Mouse (Mus musculus) myocyte (in vitro differentiated cells): ENCODE data around the gene Cntrob.

ENCODE experiments used
- CEBPB ChIP-seq: IDR thresholded peaks from 2 replicates; pipeline ENCODE4 v1.6.1; 2011; ENCODE audit warnings: mild to moderate bottlenecking, moderate library complexity; ENCODE audit not compliant: poor library complexity, insufficient read depth, severe bottlenecking
- E2F4 ChIP-seq: IDR thresholded peaks from one replicate; pipeline ENCODE4 v1.6.1; 2011; ENCODE audit warnings: mild to moderate bottlenecking, control low read depth, moderate library complexity; ENCODE audit not compliant: insufficient read depth
- MAX ChIP-seq: IDR thresholded peaks from one replicate; pipeline ENCODE4 v1.6.1; 2011; ENCODE audit warnings: low read depth, mild to moderate bottlenecking, control low read depth
- MYOD1 ChIP-seq, 3 experiments: IDR thresholded peaks; one replicate each; pipeline ENCODE4 v1.6.1; 2011; ENCODE audit warnings: control low read depth in 2 of 3, low read depth in 2 of 3, mild to moderate bottlenecking in 2 of 3, moderate library complexity in 1 of 3; ENCODE audit not compliant: insufficient read length in 2 of 3, control insufficient read depth in 1 of 3
- MYOG ChIP-seq, 3 experiments: IDR thresholded peaks; one replicate each; pipeline ENCODE4 v1.6.1; 2011; ENCODE audit warnings: control low read depth in 2 of 3, low read depth in 2 of 3, mild to moderate bottlenecking in 2 of 3; ENCODE audit not compliant: insufficient read length in 2 of 3, control insufficient read depth in 1 of 3, insufficient read depth in 1 of 3
- POLR2A ChIP-seq: IDR thresholded peaks from one replicate; pipeline ENCODE4 v1.6.1; 2011; ENCODE audit warnings: low read depth, mild to moderate bottlenecking, control low read depth, moderate library complexity; ENCODE audit not compliant: insufficient read length
- POLR2AphosphoS2 ChIP-seq: IDR thresholded peaks from one replicate; pipeline ENCODE4 v1.6.1; 2011; ENCODE audit warnings: low read depth, control low read depth; ENCODE audit not compliant: insufficient read length
- REST ChIP-seq: IDR thresholded peaks from one replicate; pipeline ENCODE4 v1.6.1; 2011; ENCODE audit warnings: mild to moderate bottlenecking, control low read depth, moderate library complexity; ENCODE audit not compliant: insufficient read depth, insufficient read length
- TCF12 ChIP-seq: IDR thresholded peaks from one replicate; pipeline ENCODE4 v1.6.1; 2011; ENCODE audit warnings: mild to moderate bottlenecking, control low read depth; ENCODE audit not compliant: poor library complexity, insufficient read depth, severe bottlenecking
- TCF3 ChIP-seq: IDR thresholded peaks from one replicate; pipeline ENCODE4 v1.6.1; 2011; ENCODE audit warnings: low read depth, control low read depth; ENCODE audit not compliant: insufficient read length
- USF1 ChIP-seq: IDR thresholded peaks from one replicate; pipeline ENCODE4 v1.6.1; 2011; ENCODE audit warnings: low read depth, mild to moderate bottlenecking, control low read depth, moderate library complexity

GRCm38 (mm10) chr11:69340161-69341131 lies 16.9 kb upstream of the Cntrob start, which contains the start of gene Rnf227:
- TF ChIP-seq MAX (no peak), TCF12 (no peak), POLR2A (peak; percentile 79), E2F4 (no peak), USF1 (peak; percentile 69), MYOD1 (IDR thresholded peaks at IDR 0.05; ENCODE audit: control insufficient read depth in 1 of 3, insufficient read length in 2 of 3, low read depth in 2 of 3) (peak in 2 of 3 experiments; percentile 1 to 69), CEBPB (no peak), POLR2AphosphoS2 (peak; percentile 85), MYOG (IDR thresholded peaks at IDR 0.05; ENCODE audit: control insufficient read depth in 1 of 3, insufficient read depth in 1 of 3, insufficient read length in 2 of 3, low read depth in 2 of 3) (no peak), REST (no peak), TCF3 (peak; percentile 16)
